Mouse (Mus musculus): ENCODE results near the gene Mapk1.

GRCm38 (mm10) chr16:17044320-17044719 lies 61.1 kb downstream of the Mapk1 start:
- TF ChIP-seq CTCF (IDR thresholded peaks at IDR 0.05; ENCODE audit: borderline replicate concordance, extremely low read depth, insufficient read depth, insufficient read length) (no peak), POLR2A (IDR thresholded peaks at IDR 0.05; ENCODE audit: borderline replicate concordance, extremely low read depth, insufficient read depth, insufficient read length, poor library complexity, severe bottlenecking) (no peak)
